Mouse (Mus musculus): ENCODE measurements around the gene Cog5.

The Cog5 gene

DNA sequence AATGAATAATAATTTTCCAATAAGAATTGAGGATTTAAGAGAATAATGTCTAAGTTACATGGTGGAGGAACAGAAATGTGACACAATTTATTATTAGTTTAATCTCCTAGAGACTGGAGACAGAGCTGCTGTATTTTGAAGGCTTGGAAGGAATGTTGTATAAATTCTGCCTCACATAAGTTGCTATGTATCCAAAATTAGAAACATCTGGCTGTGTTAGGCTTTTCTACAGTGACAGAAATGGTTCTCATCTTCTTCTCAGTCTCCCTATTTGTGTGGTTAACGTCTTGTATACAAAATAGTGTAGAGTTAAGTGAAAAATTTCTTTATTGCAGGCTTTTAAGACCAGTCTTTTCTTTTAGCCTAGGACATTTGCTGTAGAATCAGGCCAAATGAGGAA, 52.9 kb downstream of the Cog5 start:
- in situ Hi-C loops (cut with MboI, MseI): no loop called here

DNA sequence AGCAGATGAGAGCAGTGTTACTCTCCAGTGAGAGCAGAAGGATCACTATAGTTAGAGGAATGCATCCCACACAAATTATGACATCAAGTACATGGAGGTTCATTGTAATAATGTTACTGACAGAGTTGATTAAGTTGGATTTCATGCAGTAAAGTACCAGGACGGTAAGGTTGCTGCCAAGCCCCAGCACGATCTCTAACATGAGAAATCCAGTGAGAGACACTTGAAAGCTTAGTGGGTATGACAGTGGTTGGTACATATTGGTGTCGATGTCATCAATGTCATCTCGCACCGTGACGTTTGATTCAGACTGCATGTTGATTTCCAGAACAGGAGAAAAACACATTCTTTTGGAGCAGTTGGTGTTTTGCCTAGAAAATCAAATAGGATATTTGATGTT, 55.0 kb downstream of the Cog5 start:
- in situ Hi-C loops (cut with MboI, MseI): no loop called here

GRCm38 (mm10) chr12:31712233-31712632, 57.6 kb downstream of the Cog5 start:
- in situ Hi-C loops (cut with MboI, MseI): no loop called here

- in situ Hi-C loops (cut with MboI, MseI): no loop called here
These were observed 58.1 kb downstream of the Cog5 start for GRCm38 (mm10) chr12:31712727-31713126.

DNA sequence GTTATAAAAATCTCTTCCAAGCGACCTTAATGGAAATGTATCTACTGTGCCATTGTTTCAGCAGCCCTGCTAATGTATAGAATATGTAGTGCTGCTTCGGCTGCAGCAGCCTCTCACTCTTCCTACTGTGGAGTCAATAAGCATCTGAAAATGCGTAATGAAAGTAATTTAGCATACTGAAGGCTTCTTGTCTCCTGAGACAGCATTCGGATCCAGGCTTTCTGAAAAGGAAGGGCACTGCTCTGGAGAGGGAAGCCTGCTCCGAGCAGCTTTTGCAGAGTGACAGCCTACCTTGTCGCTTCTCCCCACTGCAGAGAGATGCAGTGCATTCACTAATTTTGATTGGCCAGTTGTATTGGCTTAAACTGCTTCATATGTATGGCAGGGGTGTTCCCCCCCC, 58.9 kb downstream of the Cog5 start, which contains the start of gene Gpr22:
Gpr22 (minus strand) TSS at position 348 of the 400 bp plus-strand sequence.
- in situ Hi-C loops (cut with MboI, MseI): no loop called here

- in situ Hi-C loops (cut with MboI, MseI): no loop called here
These were observed 59.4 kb downstream of the Cog5 start for GRCm38 (mm10) chr12:31714070-31714469.

DNA sequence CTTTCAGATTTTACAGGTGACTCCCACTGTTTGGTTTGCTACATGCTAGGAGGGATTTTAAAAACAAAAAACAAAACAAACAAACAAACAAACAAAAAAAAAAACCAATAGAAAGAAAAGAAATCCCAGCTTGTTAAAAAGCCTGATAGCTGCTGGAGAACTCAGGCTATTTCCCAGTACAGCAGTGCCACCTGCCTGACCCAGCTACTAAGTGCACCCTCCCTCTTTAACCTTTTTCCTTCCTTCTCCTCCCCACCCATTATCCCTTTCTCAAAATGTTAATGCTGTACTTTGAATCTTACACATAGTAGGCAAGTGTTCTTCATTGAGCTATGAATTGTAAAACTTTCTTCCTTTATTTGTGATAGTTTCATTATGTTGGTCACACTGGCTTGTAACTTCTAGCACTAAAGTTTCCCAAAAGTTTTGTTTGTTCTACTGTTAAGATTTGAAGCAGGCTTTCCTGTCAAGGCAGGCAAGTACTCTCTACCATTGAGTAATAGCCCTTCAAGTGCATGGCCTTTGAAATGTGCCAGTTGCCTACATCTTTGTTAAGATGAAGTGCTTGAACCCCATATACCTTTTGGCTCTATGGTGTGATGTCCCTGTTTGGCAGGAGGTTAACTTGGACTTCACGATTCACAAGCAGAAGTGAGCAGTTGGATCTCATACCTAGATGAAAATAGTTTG, 65.1 kb downstream of the Cog5 start:
- in situ Hi-C loops (cut with MboI, MseI): no loop called here

- in situ Hi-C loops (cut with MboI, MseI): no loop called here
These were observed 69.9 kb downstream of the Cog5 start for GRCm38 (mm10) chr12:31724576-31724975.

- in situ Hi-C loops (cut with MboI, MseI): no loop called here
These were observed 71.0 kb downstream of the Cog5 start for GRCm38 (mm10) chr12:31725511-31726275.

DNA sequence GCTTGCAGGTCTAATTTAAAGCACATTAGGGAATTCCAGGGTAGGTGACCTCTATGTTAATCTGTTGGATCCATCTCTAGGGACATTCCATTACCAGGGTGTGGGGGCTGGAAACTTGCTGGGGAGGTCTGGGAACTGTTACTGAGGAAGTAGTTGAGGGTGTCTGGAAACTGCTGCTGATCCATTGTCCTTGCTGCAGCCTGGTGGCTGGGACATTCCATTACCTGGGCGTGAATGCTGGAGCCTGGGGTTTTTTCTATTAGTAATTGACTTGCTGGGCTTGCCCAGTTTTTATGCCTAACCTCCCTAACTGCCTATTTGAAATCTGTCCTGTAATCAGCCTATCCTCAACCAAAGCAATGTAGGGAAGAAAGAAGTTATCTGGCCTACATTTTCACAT, 72.0 kb downstream of the Cog5 start:
- in situ Hi-C loops (cut with MboI, MseI): no loop called here

GRCm38 (mm10) chr12:31730126-31730525, 75.5 kb downstream of the Cog5 start:
- in situ Hi-C loops (cut with MboI, MseI): no loop called here

DNA sequence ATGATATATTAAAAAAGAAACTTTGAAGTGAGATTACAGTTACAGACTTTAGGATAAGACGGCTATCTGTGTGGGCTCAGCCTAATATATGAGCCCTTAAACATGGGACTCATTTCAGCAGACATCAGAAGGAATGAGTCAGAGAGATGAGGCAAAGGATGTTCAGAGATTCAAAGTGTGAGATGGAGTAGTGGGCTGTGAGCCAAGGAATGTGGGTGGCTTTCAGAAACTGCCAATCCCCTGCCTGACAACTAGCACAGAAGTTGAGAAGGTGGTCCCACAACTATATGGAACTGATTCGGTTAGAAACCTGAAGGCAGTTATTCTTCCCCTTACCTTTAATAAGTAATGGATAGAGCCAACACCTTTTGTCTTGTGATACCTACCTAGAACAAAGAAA, 79.9 kb downstream of the Cog5 start:
- in situ Hi-C loops (cut with MboI, MseI): no loop called here

DNA sequence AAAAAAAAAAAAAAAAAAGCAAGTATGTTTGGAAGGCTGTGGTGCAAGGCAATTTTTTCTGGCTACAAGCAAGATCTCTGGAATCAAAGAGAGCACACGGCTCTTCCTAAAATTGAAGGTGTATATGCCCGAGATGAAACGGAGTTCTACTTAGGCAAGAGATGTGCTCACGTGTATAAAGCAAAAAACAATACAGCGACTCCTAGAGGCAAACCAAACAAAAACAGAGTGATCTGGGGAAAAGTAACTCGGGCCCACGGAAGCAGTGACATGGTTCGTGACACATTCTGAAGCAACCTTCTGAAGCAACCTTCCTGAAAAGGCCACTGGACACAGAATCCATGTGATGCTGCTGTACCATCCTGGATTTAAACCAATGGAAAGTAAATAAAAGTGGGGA, 92.6 kb downstream of the Cog5 start:
- in situ Hi-C loops (cut with MboI, MseI): no loop called here

DNA sequence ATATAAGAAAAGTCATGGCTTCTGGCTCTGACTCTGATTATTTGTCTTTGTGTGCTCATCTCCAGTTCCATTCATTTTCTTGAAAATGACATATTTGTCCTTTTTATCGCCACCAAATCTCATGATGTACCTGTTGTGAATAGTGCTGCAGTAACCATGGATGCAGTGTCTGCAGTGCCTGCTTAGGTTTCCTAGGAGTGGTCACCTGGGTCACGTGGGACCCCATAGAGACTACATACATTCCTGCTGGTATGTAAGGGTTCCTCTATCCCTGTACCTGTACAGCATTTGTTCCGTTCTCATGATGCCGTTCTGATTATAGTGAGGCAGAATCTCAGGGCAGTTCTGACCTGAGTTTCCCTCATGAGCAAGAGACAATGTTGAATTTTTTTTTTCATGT, 95.2 kb downstream of the Cog5 start:
- in situ Hi-C loops (cut with MboI, MseI): no loop called here

DNA sequence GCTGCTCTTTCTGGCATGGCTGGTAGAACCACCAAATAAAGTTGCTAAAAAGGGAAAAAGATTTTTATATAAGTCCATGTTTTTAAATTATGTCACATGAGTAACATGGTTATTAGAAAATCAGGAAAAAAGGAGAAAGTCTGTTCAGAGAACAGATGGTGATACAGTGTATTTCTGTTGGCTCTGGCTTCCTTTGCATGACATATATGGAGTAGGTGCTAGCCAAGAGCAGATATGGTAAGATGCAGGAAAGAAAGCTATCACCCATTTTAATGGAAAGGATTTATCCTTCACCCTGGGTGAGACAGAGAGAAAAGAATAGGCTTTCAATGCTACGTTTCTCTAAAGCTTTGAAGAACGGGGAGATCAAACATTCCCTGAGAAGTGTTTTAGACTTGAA, 99.8 kb downstream of the Cog5 start:
- in situ Hi-C loops (cut with MboI, MseI): no loop called here

- in situ Hi-C loops (cut with MboI, MseI): no loop called here
These were observed 101.5 kb downstream of the Cog5 start for GRCm38 (mm10) chr12:31755885-31756755.

- in situ Hi-C loops (cut with MboI, MseI): no loop called here
These were observed 118.9 kb downstream of the Cog5 start for GRCm38 (mm10) chr12:31773612-31774011.

DNA sequence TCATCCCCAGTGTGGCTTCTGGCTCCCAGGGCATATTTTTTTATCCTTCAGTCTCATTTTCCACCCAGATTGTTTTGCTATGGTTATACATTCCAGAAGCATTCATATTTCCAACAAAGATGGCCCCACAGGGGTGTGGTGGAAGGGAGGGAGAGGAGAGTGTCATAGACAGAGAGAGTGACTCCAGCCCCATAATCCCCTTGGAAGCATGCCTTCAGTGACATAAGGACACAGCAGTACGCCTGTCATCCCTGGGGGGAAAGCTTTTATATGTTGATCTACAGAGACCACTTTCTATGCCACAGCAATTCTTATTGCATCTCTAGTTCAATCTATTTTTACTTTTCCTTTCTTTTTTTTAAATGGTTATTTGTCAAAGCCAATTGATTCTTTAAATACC, 129.6 kb downstream of the Cog5 start:
- in situ Hi-C loops (cut with MboI, MseI): no loop called here

DNA sequence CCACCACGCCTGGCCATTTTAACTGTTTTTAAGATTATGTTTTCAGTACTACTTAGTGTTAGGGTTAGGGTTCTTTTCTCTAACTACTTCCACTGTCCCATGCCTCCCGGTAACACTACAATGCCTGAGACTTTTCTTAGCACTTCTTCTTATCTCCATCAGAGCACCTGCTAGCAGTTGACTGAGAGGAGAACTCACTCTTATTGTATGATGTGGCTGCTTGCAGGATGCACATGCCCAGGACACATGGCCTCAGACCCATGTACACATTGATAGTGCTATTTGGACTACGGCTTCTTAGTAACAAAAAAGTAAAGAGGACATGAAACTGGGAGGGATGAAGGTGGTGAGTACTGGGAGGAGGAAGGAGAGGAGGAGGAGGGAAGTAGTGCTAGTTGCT, 133.9 kb downstream of the Cog5 start:
- in situ Hi-C loops (cut with MboI, MseI): no loop called here

- in situ Hi-C loops (cut with MboI, MseI): no loop called here
These were observed 151.9 kb downstream of the Cog5 start for GRCm38 (mm10) chr12:31806410-31807154.

- in situ Hi-C loops (cut with MboI, MseI): no loop called here
These were observed 163.4 kb downstream of the Cog5 start for GRCm38 (mm10) chr12:31818051-31818461.

DNA sequence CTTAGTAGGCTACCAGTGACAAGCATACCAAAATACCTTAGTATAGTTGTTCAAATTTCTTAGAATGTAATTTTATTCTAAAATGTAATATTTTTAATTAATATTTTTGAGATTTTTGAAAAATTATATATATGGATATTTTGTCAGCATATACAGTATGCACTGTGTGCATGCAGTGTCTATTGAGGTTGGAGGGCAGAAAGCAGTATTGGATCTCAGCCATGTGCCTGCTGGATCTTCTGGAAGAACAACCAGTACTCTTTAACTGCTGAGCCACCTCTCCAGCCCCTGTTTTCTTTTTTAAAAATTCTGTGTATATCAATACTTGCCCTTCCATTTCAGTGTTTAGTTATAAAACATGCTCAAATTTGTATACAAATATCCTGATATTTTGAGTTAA, 164.4 kb downstream of the Cog5 start:
- in situ Hi-C loops (cut with MboI, MseI): no loop called here
